Mouse (Mus musculus): ENCODE data around the gene Igfals.

Gene Igfals

DNA sequence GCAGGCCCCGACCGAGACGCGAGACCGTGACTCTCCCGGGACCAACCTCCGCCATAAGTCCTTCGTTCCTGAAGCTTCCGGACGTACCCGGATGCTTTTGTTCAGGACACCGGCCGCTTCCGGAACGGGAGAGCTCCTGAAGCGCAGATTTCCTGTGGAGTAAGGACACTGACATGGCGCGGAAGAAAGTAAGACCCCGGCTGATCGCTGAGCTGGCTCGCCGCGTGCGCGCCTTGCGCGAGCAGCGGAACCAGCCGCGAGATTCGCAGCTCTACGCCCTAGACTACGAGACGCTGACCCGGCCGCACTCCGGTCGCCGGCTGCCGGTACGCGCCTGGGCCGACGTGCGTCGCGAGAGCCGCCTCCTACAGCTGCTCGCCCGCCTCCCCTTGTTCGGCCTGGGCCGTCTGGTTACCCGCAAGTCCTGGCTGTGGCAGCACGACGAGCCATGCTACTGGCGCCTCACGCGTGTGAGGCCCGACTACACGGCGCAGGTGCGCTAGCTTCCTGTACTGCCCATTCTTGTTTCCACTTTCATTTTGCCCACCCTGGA, 29.3 kb downstream of the Igfals start, which contains the start of the genes Eme2 and Mrps34:
TSS of gene Eme2 (minus strand) at position 93 of the 553 bp plus-strand sequence.
TSS of gene Mrps34 (plus strand) at position 122 of the 553 bp plus-strand sequence.
- peak; percentile 91 for DNase-seq (ENCODE audit: low read depth)

- peak; percentile 65 for DNase-seq (ENCODE audit: low read depth)
Observed at GRCm38 (mm10) chr17:24895571-24896240, 29.9 kb downstream of the Igfals start.

DNA sequence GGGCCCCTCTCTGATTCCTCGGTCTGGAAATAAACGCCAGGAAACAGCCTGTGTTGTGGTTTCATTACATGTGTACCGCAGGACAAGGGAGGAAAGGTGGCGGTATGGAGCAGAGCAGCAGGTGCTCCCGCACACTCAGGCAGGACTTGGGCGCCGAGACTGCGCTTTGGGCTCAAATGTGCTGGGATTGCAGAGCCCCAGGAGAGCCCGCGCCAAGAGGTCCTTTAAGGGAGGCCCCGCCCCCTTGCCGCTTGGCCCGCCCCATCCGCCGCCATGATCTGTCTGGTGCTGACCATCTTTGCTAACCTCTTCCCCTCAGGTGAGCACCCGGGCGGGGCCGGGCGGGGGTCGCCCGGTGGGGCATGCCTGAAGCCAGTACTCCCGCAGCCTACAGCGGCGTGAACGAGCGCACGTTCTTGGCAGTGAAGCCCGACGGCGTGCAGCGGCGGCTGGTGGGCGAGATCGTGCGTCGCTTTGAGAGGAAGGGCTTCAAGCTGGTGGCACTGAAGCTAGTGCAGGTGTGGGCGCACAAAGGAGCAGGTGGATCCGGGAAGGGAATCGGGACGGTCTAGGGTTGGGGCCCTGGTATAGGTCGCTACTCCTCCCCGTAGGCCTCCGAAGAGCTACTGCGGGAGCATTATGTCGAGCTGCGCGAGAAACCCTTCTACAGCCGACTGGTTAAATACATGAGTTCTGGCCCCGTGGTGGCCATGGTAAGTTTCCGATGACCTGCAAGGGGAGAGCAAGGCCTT, 30.6 kb downstream of the Igfals start, which contains the start of gene Nme3:
TSS of gene Nme3 (plus strand) at position 260 of the 752 bp plus-strand sequence.
- peak; percentile 82 for DNase-seq (ENCODE audit: low read depth)

DNA sequence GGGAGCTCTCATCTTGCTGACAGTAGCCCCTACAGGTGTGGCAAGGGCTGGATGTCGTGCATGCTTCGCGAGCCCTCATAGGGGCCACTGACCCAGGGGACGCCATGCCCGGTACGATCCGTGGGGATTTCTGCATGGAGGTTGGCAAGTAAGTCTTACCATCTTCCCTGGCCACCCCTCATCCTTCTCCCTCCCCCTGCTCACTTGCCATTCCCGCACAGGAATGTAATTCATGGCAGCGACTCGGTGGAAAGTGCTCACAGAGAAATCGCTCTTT, 31.1 kb downstream of the Igfals start:
- no peak for DNase-seq (ENCODE audit: low read depth)

DNA sequence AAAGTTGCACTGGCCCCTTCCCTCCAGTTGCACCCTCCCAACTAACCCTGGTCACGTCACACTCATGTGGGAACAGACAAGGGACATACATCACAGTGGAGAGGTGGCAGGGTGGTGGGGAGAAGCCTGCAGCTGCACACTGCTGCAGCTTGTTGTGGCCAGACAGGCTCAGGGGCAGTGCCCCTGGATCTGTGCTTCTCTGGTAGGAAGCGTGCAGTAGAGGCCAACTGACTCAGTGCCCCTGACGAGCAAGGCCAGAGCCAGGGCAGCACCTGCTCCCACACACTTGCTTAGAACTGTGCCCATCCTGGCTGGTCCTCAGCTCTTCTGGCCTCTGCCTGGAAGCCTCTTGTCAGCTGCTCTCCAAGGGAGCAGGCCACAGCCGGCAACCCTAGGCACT, 31.8 kb downstream of the Igfals start:
- no peak for DNase-seq (ENCODE audit: low read depth)

DNA sequence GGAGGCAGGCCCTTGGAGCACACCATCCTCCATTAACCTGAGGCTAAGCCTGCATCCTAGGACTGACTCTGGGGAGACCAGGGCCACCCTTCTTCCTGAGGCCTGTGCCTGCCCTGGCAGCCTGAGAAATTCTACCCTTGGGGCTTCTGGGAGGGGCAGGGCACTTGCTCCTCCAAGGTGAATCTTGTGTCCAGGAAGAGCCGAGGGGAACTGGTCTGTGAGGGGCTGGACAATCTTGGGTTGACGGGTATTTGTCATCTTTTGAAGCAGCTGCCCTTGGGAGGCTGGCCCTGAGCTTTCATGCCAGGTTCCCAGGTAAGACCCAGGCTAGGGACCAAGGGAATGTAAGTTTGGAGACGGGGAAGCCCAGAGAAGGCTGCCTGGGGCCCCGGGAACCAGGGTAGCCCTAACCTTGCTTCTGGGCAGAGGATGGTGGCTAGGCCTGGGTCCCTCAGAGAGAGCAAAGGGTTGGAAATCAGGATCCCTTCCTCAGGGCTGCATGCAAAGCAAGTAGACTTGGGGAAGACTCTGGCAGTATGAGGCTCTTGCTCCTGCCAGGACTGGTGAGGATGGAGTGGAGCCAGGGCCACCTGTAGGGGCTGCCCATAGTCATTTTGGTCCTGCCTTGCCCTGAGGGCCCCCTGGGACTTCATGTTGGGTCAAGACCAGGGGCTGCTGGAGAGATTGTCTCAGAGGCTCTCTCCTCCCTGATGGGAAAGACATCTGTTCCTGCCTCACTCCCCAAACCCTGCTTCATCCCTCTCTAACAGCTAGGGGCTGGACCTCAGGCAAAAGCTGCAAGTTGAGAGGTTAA, 32.5 kb downstream of the Igfals start:
- DNase-seq (ENCODE audit: low read depth): no peak

DNA sequence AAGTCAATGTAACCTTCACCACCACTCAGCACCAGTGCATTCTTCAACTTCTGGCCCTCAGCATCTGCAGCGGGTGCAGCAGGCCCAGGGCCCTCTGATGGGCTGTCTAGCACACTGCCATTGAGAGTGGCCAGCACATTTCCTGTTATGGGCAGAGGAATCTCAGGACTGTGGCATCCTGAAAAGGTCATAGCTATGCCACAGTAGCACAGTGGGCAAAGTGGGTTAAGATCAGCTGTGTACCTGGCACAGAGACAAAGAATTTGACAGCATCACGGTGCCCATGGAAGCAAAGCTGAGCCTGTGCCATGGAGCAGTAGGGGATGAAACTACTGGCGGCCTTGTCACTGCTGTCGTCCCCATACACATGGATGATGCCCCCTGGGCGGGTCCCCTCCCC, 33.4 kb downstream of the Igfals start:
- no peak for DNase-seq (ENCODE audit: low read depth)

- no peak for DNase-seq (ENCODE audit: low read depth)
Observed at GRCm38 (mm10) chr17:24900014-24900413, 34.2 kb downstream of the Igfals start.

DNA sequence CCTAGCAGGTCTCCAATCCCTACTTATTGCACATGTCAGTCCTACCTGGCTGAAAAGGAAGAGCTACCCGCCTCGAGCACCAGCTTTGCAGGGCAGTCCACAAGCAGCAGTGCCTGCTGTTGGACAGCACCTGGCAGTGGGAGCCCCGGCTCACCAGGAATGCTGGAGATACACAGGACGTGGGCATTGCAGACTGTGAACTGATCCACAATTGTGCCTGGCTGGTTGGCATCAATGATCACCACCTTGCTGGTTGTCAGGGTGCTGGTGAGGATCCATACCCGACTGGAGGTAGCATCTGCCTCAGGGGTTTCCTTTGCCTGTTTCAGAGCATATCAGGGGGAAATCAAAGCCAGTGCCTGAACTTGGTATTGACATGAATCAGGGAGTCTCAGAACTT, 36.3 kb downstream of the Igfals start:
- no peak for DNase-seq (ENCODE audit: low read depth)

DNA sequence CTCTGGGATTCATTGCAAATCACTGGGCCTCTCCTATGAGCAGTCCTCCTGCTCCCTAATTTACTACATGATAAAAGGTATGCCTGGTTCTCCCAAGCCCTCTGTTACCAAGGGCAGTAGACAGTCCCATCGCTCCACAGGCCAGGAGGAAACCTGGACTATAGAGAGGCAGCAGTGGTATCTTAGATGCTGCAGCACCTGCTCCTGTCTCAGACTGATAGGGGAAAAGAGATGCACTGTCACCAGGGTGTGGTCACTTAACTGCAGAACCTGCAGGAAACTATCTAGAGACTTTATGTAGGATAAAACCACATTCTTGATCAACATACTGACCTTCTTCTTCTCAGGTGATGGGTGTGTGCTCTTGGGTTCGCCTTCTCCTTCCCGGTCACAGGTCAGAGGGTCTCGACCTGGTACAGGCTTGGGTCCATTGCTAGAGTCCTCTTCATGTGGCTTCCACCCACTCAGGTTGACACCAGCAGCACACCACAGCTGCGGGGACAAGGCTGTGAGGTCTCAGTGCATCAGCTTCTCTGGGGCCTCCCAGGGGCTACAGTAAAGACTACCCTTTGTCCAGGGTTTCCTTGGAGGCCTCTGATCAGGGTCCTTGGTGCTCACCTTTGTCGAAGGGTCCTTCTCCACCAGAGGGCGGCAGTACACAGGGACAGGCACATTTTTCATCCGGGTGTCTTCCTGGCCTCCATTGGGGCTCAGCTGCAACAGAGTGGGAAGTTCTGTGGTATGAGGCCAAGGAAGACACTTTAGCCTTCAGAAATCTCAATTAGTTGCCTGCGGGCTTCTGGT, 37.1 kb downstream of the Igfals start:
- peak; percentile 68 for DNase-seq (ENCODE audit: low read depth)

- DNase-seq (ENCODE audit: low read depth): no peak
Observed at GRCm38 (mm10) chr17:24903767-24904166, 38.0 kb downstream of the Igfals start.

- DNase-seq (ENCODE audit: low read depth): no peak
Observed at GRCm38 (mm10) chr17:24907591-24907990, 41.8 kb downstream of the Igfals start.

DNA sequence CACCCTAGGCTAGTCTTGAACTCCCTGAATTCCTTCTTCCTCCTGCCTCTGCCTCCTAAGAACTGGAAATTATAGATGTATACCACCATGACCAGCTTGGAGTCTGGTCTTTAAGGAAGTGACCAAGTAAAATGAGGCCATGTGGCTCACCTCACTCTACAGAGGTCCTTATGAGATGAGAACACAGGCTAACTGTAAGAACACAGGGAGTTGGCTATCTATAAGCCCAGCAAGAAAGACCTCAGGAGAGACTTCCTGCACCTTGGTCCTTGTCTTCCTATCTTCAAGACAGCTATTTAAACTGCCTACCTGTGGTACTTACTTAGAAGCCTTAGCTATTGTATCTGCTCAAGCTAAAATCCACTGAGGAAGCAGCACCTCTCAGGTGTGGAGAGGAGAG, 48.2 kb downstream of the Igfals start:
- no peak for DNase-seq (ENCODE audit: low read depth)

DNA sequence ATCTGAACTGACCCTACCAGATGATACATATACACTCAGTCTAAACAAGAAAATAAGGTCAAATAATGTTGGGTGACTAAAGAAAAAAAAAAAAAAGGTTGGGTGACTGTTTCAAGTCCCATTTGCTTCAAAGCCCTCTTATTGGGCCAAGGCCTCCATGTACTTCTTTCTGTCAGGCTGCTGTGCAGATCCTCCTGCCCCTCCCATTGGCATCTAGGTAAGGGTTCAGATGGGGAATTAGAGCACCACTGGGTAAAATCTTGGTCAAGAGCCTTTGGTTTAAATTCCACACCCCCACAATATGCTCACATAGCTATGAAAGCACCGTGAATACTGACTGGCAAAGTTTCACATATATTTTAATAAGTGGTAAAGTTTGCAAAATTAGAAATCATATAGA, 57.4 kb downstream of the Igfals start:
- DNase-seq (ENCODE audit: low read depth): no peak

GRCm38 (mm10) chr17:24929506-24929905, 63.7 kb downstream of the Igfals start:
- DNase-seq (ENCODE audit: low read depth): peak; percentile 80

Data from NIH3T3 (cell line).